Mouse (Mus musculus) G1E (cell line): ENCODE results near the gene Dip2b.

Experiments used
- CTCF ChIP-seq: IDR thresholded peaks from 2 replicates; pipeline ENCODE4 v1.5.1; 2012; ENCODE audit warnings: low read depth, low read length, inconsistent platforms, mixed read lengths
- GATA1 ChIP-seq: IDR thresholded peaks from 2 replicates; pipeline ENCODE4 v1.6.1; 2012; ENCODE audit warnings: borderline replicate concordance, low read length, inconsistent platforms, mixed read lengths
- POLR2AphosphoS5 ChIP-seq: IDR thresholded peaks from 2 replicates; pipeline ENCODE4 v1.6.1; 2012; ENCODE audit warnings: low read depth, low read length, inconsistent platforms; ENCODE audit not compliant: insufficient replicate concordance

DNA sequence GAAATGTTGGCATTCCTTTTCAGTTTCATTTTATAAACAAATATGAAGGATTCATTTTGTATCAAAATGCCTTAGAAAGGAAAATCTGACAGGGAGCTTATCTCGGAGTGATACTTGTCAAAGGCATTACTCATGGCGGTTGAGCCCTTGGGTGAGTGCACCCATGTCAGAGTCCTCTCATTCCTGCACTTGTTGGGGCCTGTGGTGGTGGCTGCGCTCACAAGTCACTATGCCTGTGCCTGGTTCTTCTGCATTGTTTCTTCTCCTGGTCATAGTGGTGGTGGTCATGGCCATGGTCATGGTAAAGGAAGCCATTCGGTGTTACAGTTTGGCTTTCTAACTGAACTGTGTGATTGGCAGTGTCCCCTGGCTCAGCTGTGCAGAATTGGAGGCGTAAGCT, 44.3 kb downstream of the Dip2b start:
- TF ChIP-seq CTCF (no peak), GATA1 (no peak), POLR2AphosphoS5 (no peak)
